Comparison of ENCODE assay signal across 9 mouse cellular contexts in genomic region chr14:31168425-31168824, GRCm38 (mm10). TPM values are rescaled to one million over a fixed set of nuclear protein-coding genes. Genes with fewer than 3 reads are reported as not detected.
A peak's percentile ranks its signal among the peaks of the same experiment; 100 is the strongest.
DNase-seq lines count a peak whose midpoint lies in the region; ATAC-seq and TF ChIP-seq lines count a peak whose summit lies in the region.
"Had no signal": no experiment of that assay in that cellular context is flagged by ENCODE, and none has a peak within 500 bp of the region (broad histone marks: within the 10 kb centered on the region; RNA-seq: fewer than 3 reads in every experiment).

Gene Stab1, minus strand, starts transcription at chr14:31168641.

- no peak for TF ChIP-seq CTCF in intestine, postnatal 0 days (IDR thresholded peaks at IDR 0.05; ENCODE audit: low read depth)

- peak within 1 kb of the TSS; percentile 36; the same call in 1 of the 2 replicates for H3K27ac ChIP-seq in intestine, postnatal 0 days (ENCODE audit: low read depth, low read length)
- no peak within 1 kb of the TSS for H3K27ac ChIP-seq in limb, embryonic 14.5 days (replicated peaks; ENCODE audit: low read depth, low read length)
- H3K27ac ChIP-seq in midbrain, embryonic 16.5 days (ENCODE audit: low read length), result no peak within 1 kb of the TSS; the same call in 1 of the 2 replicates

- H3K4me2 ChIP-seq in intestine, postnatal 0 days (replicated peaks; ENCODE audit: low read depth), result peak within 1 kb of the TSS; percentile 35
- H3K4me2 ChIP-seq in limb, embryonic 14.5 days (replicated peaks; ENCODE audit: low read depth, low read length, severe bottlenecking), result no peak within 1 kb of the TSS; the same call in 1 of the 2 replicates
- H3K4me2 ChIP-seq in midbrain, embryonic 16.5 days (ENCODE audit: low read length), result no peak within 1 kb of the TSS

- no peak within 1 kb of the TSS for H3K9ac ChIP-seq in intestine, postnatal 0 days (ENCODE audit: low read depth, low read length)
- no peak within 1 kb of the TSS for H3K9ac ChIP-seq in limb, embryonic 14.5 days (ENCODE audit: low read depth, low read length, severe bottlenecking)
- H3K9ac ChIP-seq in midbrain, embryonic 16.5 days (ENCODE audit: low read depth, low read length), result no peak within 1 kb of the TSS

- ATAC-seq in intestine, postnatal 0 days, result no peak
- ATAC-seq in limb, embryonic 14.5 days (ENCODE audit: low FRiP score, low read depth), result no peak
- no peak for ATAC-seq in midbrain, embryonic 16.5 days

- peak within 1 kb of the TSS; percentile 3; the same call in 1 of the 2 replicates for H3K4me3 ChIP-seq in intestine, postnatal 0 days (ENCODE audit: low read depth, low read length)
- H3K4me3 ChIP-seq in limb, embryonic 14.5 days (replicated peaks; ENCODE audit: low read length), result peak within 1 kb of the TSS; percentile 10
- no peak within 1 kb of the TSS for H3K4me3 ChIP-seq in midbrain, embryonic 16.5 days (ENCODE audit: low read depth, low read length)

- H3K9me3 ChIP-seq in intestine, postnatal 0 days (ENCODE audit: control insufficient read depth), result no peaks in the 10 kb centered on the region
- no peaks in the 10 kb centered on the region for H3K9me3 ChIP-seq in limb, embryonic 14.5 days (ENCODE audit: control insufficient read depth, low read length)
- H3K9me3 ChIP-seq in midbrain, embryonic 16.5 days (replicated peaks; ENCODE audit: control insufficient read depth, low read length, poor library complexity, severe bottlenecking), result no peaks in the 10 kb centered on the region

- peaks cover 26% of the 10 kb centered on the region for H3K36me3 ChIP-seq in intestine, postnatal 0 days (ENCODE audit: control insufficient read depth, insufficient read depth)
- H3K36me3 ChIP-seq in limb, embryonic 14.5 days (ENCODE audit: control insufficient read depth, insufficient read depth, low read length), result peaks cover 37% of the 10 kb centered on the region
- H3K36me3 ChIP-seq in midbrain, embryonic 16.5 days (ENCODE audit: control insufficient read depth, insufficient read depth, low read length), result peaks cover 26% of the 10 kb centered on the region

- no peaks in the 10 kb centered on the region for H3K4me1 ChIP-seq in intestine, postnatal 0 days (replicated peaks; ENCODE audit: control insufficient read depth, insufficient read depth, low read length)
- H3K4me1 ChIP-seq in limb, embryonic 14.5 days (ENCODE audit: control insufficient read depth, insufficient read depth, low read length), result no peaks in the 10 kb centered on the region
- H3K4me1 ChIP-seq in midbrain, embryonic 16.5 days (ENCODE audit: control insufficient read depth, insufficient read depth, low read length), result no peaks in the 10 kb centered on the region

- no peak for DNase-seq in layer of hippocampus, adult 8-10 months (ENCODE audit: low spot score in 2 of 2)
- no peak for DNase-seq in layer of hippocampus, adult 9-10 months (ENCODE audit: low spot score)
- peak; percentile 99 for DNase-seq in heart, adult 11 months
- no peak for DNase-seq in limb, embryonic 14.5 days (ENCODE audit: low spot score)
- no peak for DNase-seq in natural killer cell, adult 2 months (ENCODE audit: low spot score in 2 of 2)
- no peak for DNase-seq in cerebellum, adult 11 months

- no peak for TF ChIP-seq POLR2A in limb, embryonic 14.5 days (IDR thresholded peaks at IDR 0.05; ENCODE audit: borderline replicate concordance, extremely low read depth, insufficient read depth, insufficient read length)

- WGBS in intestine, postnatal 0 days, result 35% methylated on average over 10 of the region's 10 CpGs
- WGBS in limb, embryonic 14.5 days, result 45% methylated on average over 10 of the region's 10 CpGs
- WGBS in midbrain, embryonic 16.5 days, result 56% methylated on average over 10 of the region's 10 CpGs

- no peaks in the 10 kb centered on the region for H3K27me3 ChIP-seq in intestine, postnatal 0 days (replicated peaks; ENCODE audit: control insufficient read depth, insufficient read depth, low read length)
- no peaks in the 10 kb centered on the region for H3K27me3 ChIP-seq in limb, embryonic 14.5 days (ENCODE audit: control insufficient read depth, insufficient read depth, low read length)
- H3K27me3 ChIP-seq in midbrain, embryonic 16.5 days (ENCODE audit: control insufficient read depth, insufficient read depth, low read depth, low read length), result no peaks in the 10 kb centered on the region
- H3K27me3 ChIP-seq: CH12.LX had no signal

RNA-seq across cellular contexts. Expression of gene Stab1, which starts in this region (rescaled TPM):
- total RNA-seq in layer of hippocampus, adult 8-10 months (2022), result 10 to 100 TPM; 17.6 to 27.0 (median 25.1) TPM
- 20.6 and 23.1 TPM in 2 replicates for polyA plus RNA-seq in intestine, postnatal 0 days (2015; fragmentation: Nextera tagmentation; extraction: Ambion mirVana)
- polyA plus RNA-seq in limb, embryonic 14.5 days (2012; rRNA removed), result 68.5 and 81.8 TPM in 2 replicates
- 59.5 and 64.4 TPM in 2 replicates for polyA plus RNA-seq in limb, embryonic 14.5 days (2014; fragmentation: Nextera tagmentation; extraction: Ambion mirVana)
- 11.2 and 15.4 TPM in 2 replicates for polyA plus RNA-seq in midbrain, embryonic 16.5 days (2015; fragmentation: Nextera tagmentation; extraction: Ambion mirVana)
